Mouse (Mus musculus): ENCODE results near the gene Gpr63. TPM values are rescaled to one million over a fixed set of nuclear protein-coding genes. Genes with fewer than 3 reads are reported as not detected.
"Not testable (repeated sequence)": the region's sequence is repeated elsewhere in the genome, so short reads cannot be mapped to it uniquely, and the experiment has no call there.

Gene Gpr63
- polyA plus RNA-seq, 1 experiment, result 6.2 TPM

DNA sequence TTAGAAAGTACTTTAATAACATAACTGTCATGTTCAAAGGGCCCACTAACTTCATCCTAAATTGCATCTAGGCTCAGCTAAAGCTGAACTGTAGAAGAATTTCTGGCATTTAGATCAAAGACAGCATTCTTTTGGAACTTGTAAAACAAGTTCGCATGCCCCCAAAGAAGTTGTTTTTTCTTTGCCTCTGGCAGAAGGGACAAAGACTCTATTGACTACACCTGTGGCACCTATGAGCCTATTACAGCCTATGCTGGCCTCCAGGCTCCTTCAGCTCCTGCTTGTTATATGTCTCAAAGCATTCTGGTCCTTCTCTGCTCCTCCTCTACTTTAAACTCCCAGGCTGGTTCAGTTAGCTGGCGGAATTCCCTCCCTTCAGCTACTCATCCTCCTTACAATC, 69.6 kb downstream of the Gpr63 start:
- no peak overlapping the region for H3ac ChIP-seq (ENCODE audit: control insufficient read depth, insufficient read length)

DNA sequence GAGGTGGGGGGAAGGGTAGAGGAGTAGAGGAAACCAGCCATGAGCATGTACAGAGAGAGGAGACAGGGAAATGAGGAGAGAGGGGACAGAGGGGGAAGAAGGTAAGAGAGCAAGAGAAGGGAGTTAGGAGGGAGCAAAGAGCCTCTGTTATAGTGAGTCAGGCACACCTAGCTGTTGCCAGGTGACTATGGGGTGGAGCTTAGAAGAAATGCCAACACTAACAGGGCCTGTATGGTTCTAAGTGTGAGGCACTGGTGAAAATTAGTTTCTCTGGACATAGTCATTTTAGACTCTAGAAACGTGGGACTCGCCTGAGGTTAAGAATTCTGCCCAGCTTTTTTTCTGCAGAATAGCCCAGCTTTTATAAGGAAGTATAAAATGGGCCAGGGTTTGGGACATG, 71.1 kb downstream of the Gpr63 start:
- H3ac ChIP-seq (ENCODE audit: control insufficient read depth, insufficient read length), result no peak overlapping the region
- no peaks in the 10 kb centered on the region for H3K36me3 ChIP-seq (ENCODE audit: control insufficient read depth, insufficient read depth)
- no peak overlapping the region for H3K4me2 ChIP-seq (ENCODE audit: low read depth)
- TF ChIP-seq CEBPB (IDR thresholded peaks at IDR 0.05; ENCODE audit: insufficient read depth, poor library complexity, severe bottlenecking) (no peak), POLR2AphosphoS2 (IDR thresholded peaks at IDR 0.05; ENCODE audit: insufficient read length, low read depth) (no peak), POLR2A (IDR thresholded peaks at IDR 0.05; ENCODE audit: insufficient read length, low read depth) (no peak), MAX (IDR thresholded peaks at IDR 0.05; ENCODE audit: low read depth) (no peak), USF1 (IDR thresholded peaks at IDR 0.05; ENCODE audit: low read depth) (no peak), REST (IDR thresholded peaks at IDR 0.05; ENCODE audit: insufficient read depth, insufficient read length) (no peak), SRF (IDR thresholded peaks at IDR 0.05; ENCODE audit: control insufficient read depth, insufficient read length, low read depth) (no peak), TCF3 (IDR thresholded peaks at IDR 0.05; ENCODE audit: insufficient read length, low read depth) (no peak), MYOD1 (IDR thresholded peaks at IDR 0.05; ENCODE audit: control insufficient read depth in 1 of 3, insufficient read length in 2 of 3, low read depth in 2 of 3) (no peak), E2F4 (IDR thresholded peaks at IDR 0.05; ENCODE audit: insufficient read depth) (no peak), TCF12 (IDR thresholded peaks at IDR 0.05; ENCODE audit: insufficient read depth, poor library complexity, severe bottlenecking) (no peak), MYOG (IDR thresholded peaks at IDR 0.05; ENCODE audit: control insufficient read depth in 1 of 3, insufficient read depth in 1 of 3, insufficient read length in 2 of 3, low read depth in 2 of 3) (no peak)
- no peaks in the 10 kb centered on the region for H3K79me2 ChIP-seq (ENCODE audit: control insufficient read depth, insufficient read depth)
- H3K4me3 ChIP-seq, result no peak overlapping the region
- H3K27me3 ChIP-seq (ENCODE audit: control insufficient read depth, insufficient read depth, insufficient read length), result no peaks in the 10 kb centered on the region

More for the DNA sequence above, 69.6 kb downstream of the Gpr63 start:
- Histone ChIP-seq H3K4me3 (no peak overlapping the region), H3K79me2 (ENCODE audit: control insufficient read depth, insufficient read depth) (no peaks in the 10 kb centered on the region), H3K36me3 (ENCODE audit: control insufficient read depth, insufficient read depth) (no peaks in the 10 kb centered on the region), H3K4me2 (ENCODE audit: low read depth) (no peak overlapping the region), H3K27me3 (ENCODE audit: control insufficient read depth, insufficient read depth, insufficient read length) (no peaks in the 10 kb centered on the region)
- TF ChIP-seq TCF3 (IDR thresholded peaks at IDR 0.05; ENCODE audit: insufficient read length, low read depth), result no peak
- TF ChIP-seq USF1 (IDR thresholded peaks at IDR 0.05; ENCODE audit: low read depth), result no peak

DNA sequence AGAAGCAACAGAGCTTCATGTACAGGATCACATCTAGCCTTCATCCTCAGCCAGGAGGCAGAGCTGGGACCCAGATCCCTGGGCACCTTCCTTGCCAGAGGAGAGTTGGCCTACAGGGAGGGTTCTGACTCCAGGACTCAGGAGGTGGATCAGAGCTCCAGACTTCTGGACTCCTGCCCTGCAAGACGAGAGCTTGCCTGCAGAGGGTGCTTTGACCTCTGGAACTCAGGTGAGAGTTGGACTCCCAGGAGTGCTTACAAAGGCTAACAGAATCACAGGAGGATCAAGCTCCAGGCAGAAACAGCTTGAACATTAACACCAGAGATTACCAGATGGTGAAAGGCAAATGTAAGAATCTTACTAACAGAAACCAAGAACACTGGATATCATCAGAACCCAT, 89.3 kb downstream of the Gpr63 start:
- not testable (repeated sequence) for H3K27me3 ChIP-seq (ENCODE audit: control insufficient read depth, insufficient read depth, insufficient read length); H3K79me2 ChIP-seq (ENCODE audit: control insufficient read depth, insufficient read depth); H3K4me2 ChIP-seq (ENCODE audit: low read depth); H3K4me3 ChIP-seq; H3ac ChIP-seq (ENCODE audit: control insufficient read depth, insufficient read length); H3K36me3 ChIP-seq (ENCODE audit: control insufficient read depth, insufficient read depth)

Other genes with a start within 250 kb of the Gpr63 start
- gene Klhl32, start 115.3 kb upstream of the Gpr63 start, polyA plus RNA-seq (2012; fragmentation: generic; extraction: Trizol), result 0.07 TPM
- gene Ndufaf4, start 68.3 kb upstream of the Gpr63 start, polyA plus RNA-seq (2012; fragmentation: generic; extraction: Trizol), result 13.1 TPM

Data from myocyte (in vitro differentiated cells).